Comparison of ENCODE assay signal across 24 mouse cellular contexts in genomic region chr11:39224696-39225095, GRCm38 (mm10).
A peak's percentile ranks its signal among the peaks of the same experiment; 100 is the strongest.
DNase-seq lines count a peak whose midpoint lies in the region; ATAC-seq and TF ChIP-seq lines count a peak whose summit lies in the region.
"Had no signal": no experiment of that assay in that cellular context is flagged by ENCODE, and none has a peak within 500 bp of the region (broad histone marks: within the 10 kb centered on the region; RNA-seq: fewer than 3 reads in every experiment).

No protein-coding gene starts in this region.

- no peak overlapping the region for H3K9ac ChIP-seq in embryonic facial prominence, embryonic 14.5 days (ENCODE audit: low read depth, low read length)
- H3K9ac ChIP-seq in midbrain, embryonic 14.5 days (replicated peaks; ENCODE audit: low read length): no peak overlapping the region
- H3K9ac ChIP-seq: embryonic facial prominence, embryonic 15.5 days; heart, embryonic 15.5 days; hindbrain, embryonic 15.5 days had no signal

- TF ChIP-seq POLR2A in kidney, adult 2 months (IDR thresholded peaks at IDR 0.05; ENCODE audit: low read depth, low read length): no peak

- 76% methylated on average over 2 of the region's 2 CpGs for WGBS in embryonic facial prominence, embryonic 14.5 days
- 69% methylated on average over 2 of the region's 2 CpGs for WGBS in embryonic facial prominence, embryonic 10.5 days
- 25% methylated on average over 2 of the region's 2 CpGs for WGBS in kidney, adult 2 months
- 17% methylated on average over 2 of the region's 2 CpGs for WGBS in midbrain, embryonic 14.5 days

- DNase-seq in embryonic facial prominence, embryonic 14.5 days (ENCODE audit: low spot score): peak; percentile 6
- no peak for DNase-seq in embryonic facial prominence, embryonic 10.5 days (ENCODE audit: low spot score)
- DNase-seq in kidney, adult 9 months: peak; percentile 1
- DNase-seq in kidney, adult 2 months: no peak
- peak; percentile 25 for DNase-seq in left cerebral cortex, postnatal 4 days
- no peak for DNase-seq in left cerebral cortex, postnatal 14 days (ENCODE audit: low spot score in 2 of 2)
- peak; percentile 76 for DNase-seq in retina, embryonic 14.5 days (ENCODE audit: low spot score)
- DNase-seq in midbrain, embryonic 14.5 days: no peak
- DNase-seq: adrenal gland, postnatal 14 days; cerebellum, adult 2 months; cerebellum, postnatal 25 days; gastrocnemius, postnatal 10 days; heart, adult 18-20 months; heart, postnatal 14 days had no signal

- H3K36me3 ChIP-seq in embryonic facial prominence, embryonic 14.5 days (ENCODE audit: control insufficient read depth, insufficient read depth, low read length): no peaks in the 10 kb centered on the region
- no peaks in the 10 kb centered on the region for H3K36me3 ChIP-seq in embryonic facial prominence, embryonic 10.5 days (replicated peaks)
- H3K36me3 ChIP-seq in kidney, adult 2 months (ENCODE audit: control insufficient read depth, insufficient read depth, low read length): no peaks in the 10 kb centered on the region
- H3K36me3 ChIP-seq in midbrain, embryonic 14.5 days (ENCODE audit: control insufficient read depth, insufficient read depth, low read length): no peaks in the 10 kb centered on the region
- H3K36me3 ChIP-seq: embryonic facial prominence, embryonic 15.5 days; forebrain, embryonic 10.5 days; heart, embryonic 15.5 days; hindbrain, embryonic 15.5 days had no signal

- no peak for TF ChIP-seq CTCF in kidney, adult 2 months (conservative IDR thresholded peaks at IDR 0.05; ENCODE audit: insufficient read depth, insufficient read length, low read depth, low read length)

- intact Hi-C loops in left cerebral cortex, postnatal 4 days (cut with DNase I): no loop called here
- intact Hi-C loops in left cerebral cortex, postnatal 14 days (cut with DNase I): no loop called here

- H3K9me3 ChIP-seq in embryonic facial prominence, embryonic 14.5 days (ENCODE audit: control insufficient read depth, low read length): no peaks in the 10 kb centered on the region
- no peaks in the 10 kb centered on the region for H3K9me3 ChIP-seq in embryonic facial prominence, embryonic 10.5 days
- H3K9me3 ChIP-seq in midbrain, embryonic 14.5 days (ENCODE audit: control insufficient read depth, low read length): no peaks in the 10 kb centered on the region
- H3K9me3 ChIP-seq: embryonic facial prominence, embryonic 15.5 days; forebrain, embryonic 10.5 days; heart, embryonic 15.5 days; hindbrain, embryonic 15.5 days had no signal

- H3K4me3 ChIP-seq in embryonic facial prominence, embryonic 14.5 days (ENCODE audit: low read depth, low read length): no peak overlapping the region
- H3K4me3 ChIP-seq in embryonic facial prominence, embryonic 10.5 days: no peak overlapping the region
- no peak overlapping the region for H3K4me3 ChIP-seq in kidney, adult 2 months (ENCODE audit: insufficient read depth, low read depth, low read length)
- H3K4me3 ChIP-seq in midbrain, embryonic 14.5 days (replicated peaks; ENCODE audit: low read depth, low read length): no peak overlapping the region
- H3K4me3 ChIP-seq: embryonic facial prominence, embryonic 15.5 days; erythroblast, embryonic 14.5 days; forebrain, embryonic 10.5 days; heart, embryonic 15.5 days; hindbrain, embryonic 15.5 days had no signal

- H3K27ac ChIP-seq in embryonic facial prominence, embryonic 14.5 days (replicated peaks; ENCODE audit: low read depth, low read length): no peak overlapping the region
- H3K27ac ChIP-seq in embryonic facial prominence, embryonic 10.5 days (replicated peaks): no peak overlapping the region
- H3K27ac ChIP-seq in kidney, adult 2 months (ENCODE audit: insufficient read depth, low read depth, low read length): no peak overlapping the region
- H3K27ac ChIP-seq in midbrain, embryonic 14.5 days (replicated peaks; ENCODE audit: low read depth, low read length): no peak overlapping the region
- H3K27ac ChIP-seq: embryonic facial prominence, embryonic 15.5 days; forebrain, embryonic 10.5 days; heart, embryonic 15.5 days; hindbrain, embryonic 15.5 days had no signal

- H3K4me1 ChIP-seq in embryonic facial prominence, embryonic 14.5 days (ENCODE audit: control insufficient read depth, insufficient read depth, low read length): no peaks in the 10 kb centered on the region
- no peaks in the 10 kb centered on the region for H3K4me1 ChIP-seq in embryonic facial prominence, embryonic 10.5 days
- H3K4me1 ChIP-seq in kidney, adult 2 months (ENCODE audit: control insufficient read depth, insufficient read depth, low read length): no peaks in the 10 kb centered on the region
- no peaks in the 10 kb centered on the region for H3K4me1 ChIP-seq in midbrain, embryonic 14.5 days (ENCODE audit: control insufficient read depth, insufficient read depth, low read length)
- H3K4me1 ChIP-seq: embryonic facial prominence, embryonic 15.5 days; heart, embryonic 15.5 days; hindbrain, embryonic 15.5 days had no signal

- H3K4me2 ChIP-seq in embryonic facial prominence, embryonic 14.5 days (ENCODE audit: low read depth, low read length): no peak overlapping the region
- H3K4me2 ChIP-seq in midbrain, embryonic 14.5 days (ENCODE audit: low read length): no peak overlapping the region
- H3K4me2 ChIP-seq: embryonic facial prominence, embryonic 15.5 days; heart, embryonic 11.5 days; heart, embryonic 15.5 days; hindbrain, embryonic 15.5 days had no signal

- no peaks in the 10 kb centered on the region for H3K27me3 ChIP-seq in embryonic facial prominence, embryonic 14.5 days (replicated peaks; ENCODE audit: control insufficient read depth, insufficient read depth, low read length)
- H3K27me3 ChIP-seq in embryonic facial prominence, embryonic 10.5 days (replicated peaks; ENCODE audit: low read depth, poor library complexity, severe bottlenecking): no peaks in the 10 kb centered on the region
- no peaks in the 10 kb centered on the region for H3K27me3 ChIP-seq in kidney, adult 2 months (replicated peaks; ENCODE audit: control insufficient read depth, insufficient read depth, low read length)
- H3K27me3 ChIP-seq in midbrain, embryonic 14.5 days (ENCODE audit: control insufficient read depth, insufficient read depth, low read length): no peaks in the 10 kb centered on the region
- H3K27me3 ChIP-seq: CH12.LX; embryonic facial prominence, embryonic 15.5 days; heart, embryonic 15.5 days; hindbrain, embryonic 15.5 days; Patski had no signal

- no peak for ATAC-seq in embryonic facial prominence, embryonic 14.5 days (ENCODE audit: low read depth)
- ATAC-seq in midbrain, embryonic 14.5 days (ENCODE audit: low FRiP score, low TSS enrichment): no peak
- ATAC-seq: activated CD4-positive, CD25-positive, alpha-beta regulatory T cell, adult 4 months; forebrain, embryonic 16.5 days; Patski had no signal

Comparison
In these comparisons a context has a peak if more than half of its experiments do, and no peak if none do; other contexts are left out.
1. DNase-seq: peak in embryonic facial prominence, embryonic 14.5 days (single experiment), kidney, adult 9 months (single experiment), left cerebral cortex, postnatal 4 days (single experiment) and retina, embryonic 14.5 days (single experiment); none in embryonic facial prominence, embryonic 10.5 days (single experiment), kidney, adult 2 months (single experiment), left cerebral cortex, postnatal 14 days (0 of 2) and midbrain, embryonic 14.5 days (single experiment).